Mouse (Mus musculus): Measurements from ENCODE around the gene F13a1. TPM values are rescaled to one million over a fixed set of nuclear protein-coding genes. Genes with fewer than 3 reads are reported as not detected.

F13a1 gene
- polyA plus RNA-seq (2014; fragmentation: Illumina TruSeq; extraction: RNeasy Lipid Tissue Mini Kit (QIAGEN cat#74804); ENCODE audit: low read depth, low replicate concordance) = 27.9 TPM

DNA sequence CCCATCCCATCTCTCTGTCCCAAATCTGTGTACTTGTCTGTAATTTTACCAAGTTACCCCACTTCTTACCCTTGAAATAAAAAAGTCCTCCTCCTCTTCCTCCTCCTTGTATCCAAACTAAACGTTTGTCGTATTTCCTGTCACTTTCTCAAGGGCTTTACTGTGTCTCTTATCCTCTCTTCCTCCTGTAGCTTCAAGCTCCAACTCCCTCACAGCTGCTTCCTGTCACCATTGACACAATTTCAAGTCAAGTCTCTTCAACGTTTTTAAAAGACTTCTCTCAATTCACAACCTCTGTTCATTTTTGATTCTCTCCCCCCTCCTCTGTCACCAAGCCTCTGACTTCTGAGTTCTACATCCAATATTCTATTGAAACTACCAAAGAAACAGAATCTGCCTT is at the start of gene F13a1:
F13a1 (minus strand) TSS at position 119 of the 400 bp plus-strand sequence.

